Mouse (Mus musculus) bone marrow, adult 2 months (tissue): ENCODE results near the gene Tm2d3. TPM values are rescaled to one million over a fixed set of nuclear protein-coding genes. Genes with fewer than 3 reads are reported as not detected.

Experiments
- H3K27ac ChIP-seq: fragments of 200-500 bp; 2 replicates; pipeline ENCODE4 v1.5.1; 2012; ENCODE audit warnings: low read depth, mild to moderate bottlenecking, control low read depth, inconsistent platforms, low read length; ENCODE audit not compliant: control insufficient read depth, poor library complexity, insufficient read depth
- H3K4me1 ChIP-seq: fragments of 200-500 bp; 2 replicates; pipeline ENCODE4 v1.6.1; 2011; ENCODE audit warnings: low read length; ENCODE audit not compliant: control insufficient read depth, insufficient read depth
- H3K4me3 ChIP-seq: fragments of 200-500 bp; replicated peaks from 2 replicates; pipeline ENCODE3; 2011; ENCODE audit warnings: mild to moderate bottlenecking, low read depth, low read length, control low read depth; ENCODE audit not compliant: control insufficient read depth
- CTCF ChIP-seq: fragments of 200-500 bp; IDR thresholded peaks from 2 replicates; pipeline ENCODE4 v1.5.1; 2011; ENCODE audit warnings: low read length, control low read depth; ENCODE audit not compliant: control insufficient read depth, insufficient read depth
- POLR2A ChIP-seq: fragments of 200-500 bp; IDR thresholded peaks from 2 replicates; pipeline ENCODE4 v1.6.1; 2011; ENCODE audit warnings: low read depth, mild to moderate bottlenecking, control low read depth, low read length, borderline replicate concordance; ENCODE audit not compliant: control insufficient read depth
- WGBS: fragments of 180-500 bp; shearing (Covaris S2); methylation state at CpG from one replicate; pipeline ENCODE4 v1.1.7; 2018; 5-methylcytosine and 5-hydroxymethylcytosine counted together
- polyA plus RNA-seq: library from polyadenylated mRNA; stranded (reverse); fragments of >200 nt; gene quantifications from 2 replicates; pipeline ENCODE4 v1.2.4, GENCODE M21; 2011; ENCODE audit warnings: low replicate concordance; ENCODE audit not compliant: missing spikeins, insufficient read depth, insufficient read length

Tm2d3 gene
- polyA plus RNA-seq, 1 experiment, result 57.9 TPM

DNA sequence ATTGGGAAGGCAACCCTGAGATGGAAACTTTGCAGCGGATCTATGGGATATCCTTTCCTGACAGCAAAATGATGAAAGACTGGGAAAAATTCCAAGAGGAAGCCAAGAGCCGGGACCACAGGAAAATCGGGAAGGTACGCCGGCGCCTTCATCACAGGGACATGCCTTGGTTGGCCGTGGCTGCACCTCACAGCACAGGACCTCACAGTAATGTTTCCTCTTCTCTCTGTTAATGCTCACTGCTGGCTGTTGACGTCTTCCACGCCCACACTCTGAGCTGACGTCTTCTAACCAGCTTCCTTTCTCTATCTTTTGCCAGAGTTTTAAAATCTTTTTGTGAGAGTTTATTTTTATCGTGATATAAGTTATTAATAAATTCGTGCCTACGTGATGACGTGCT is 27.1 kb upstream of the Tm2d3 start:
- Histone ChIP-seq H3K27ac (no peak overlapping the region), H3K4me3 (no peak overlapping the region), H3K4me1 (no peaks in the 10 kb centered on the region)
- TF ChIP-seq POLR2A (no peak), CTCF (no peak)
- 87% methylated on average over 14 of the region's 14 CpGs for WGBS

DNA sequence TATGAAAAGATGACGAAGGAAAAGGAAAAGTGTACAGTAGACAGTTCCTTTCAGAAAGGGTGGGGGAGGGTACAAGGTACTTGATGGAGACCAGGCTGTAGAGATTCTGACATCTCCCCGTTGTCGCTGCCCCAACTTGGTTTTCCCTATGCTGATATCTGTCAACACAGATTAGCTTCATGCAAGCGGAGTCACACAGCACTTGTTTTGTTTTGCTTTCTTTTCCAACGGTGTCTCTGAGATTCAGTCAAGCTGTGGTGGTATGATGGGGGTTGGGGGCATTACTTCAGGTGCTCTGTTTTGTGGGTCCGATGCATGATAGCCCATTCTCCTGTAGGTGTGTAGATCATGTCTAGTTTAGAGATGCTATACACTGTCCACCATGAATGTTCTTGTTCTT is 23.5 kb upstream of the Tm2d3 start:
- Histone ChIP-seq H3K4me3 (no peak overlapping the region), H3K27ac (no peak overlapping the region), H3K4me1 (no peaks in the 10 kb centered on the region)
- 90% methylated on average over 6 of the region's 6 CpGs for WGBS
- TF ChIP-seq POLR2A (no peak), CTCF (no peak)

DNA sequence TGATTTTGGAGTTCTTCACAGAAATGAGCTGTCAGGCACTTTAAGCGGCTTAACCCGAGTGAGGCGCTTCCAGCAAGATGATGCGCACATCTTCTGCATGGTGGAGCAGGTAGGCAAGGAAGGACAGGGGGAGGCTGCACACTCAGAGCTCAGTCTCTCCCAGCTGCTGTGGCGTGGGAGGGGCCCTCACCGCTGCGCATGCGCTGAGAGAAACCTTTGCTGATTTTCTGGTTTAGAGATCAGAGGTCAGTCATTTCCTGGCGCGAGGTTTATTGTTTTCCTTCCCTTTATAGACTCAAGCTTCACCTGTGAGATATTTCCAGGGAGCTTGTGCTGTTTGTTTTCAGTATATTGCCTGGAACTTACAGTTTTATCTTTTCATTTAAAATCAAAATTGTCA is 12.9 kb upstream of the Tm2d3 start:
- WGBS, result 91% methylated on average over 10 of the region's 10 CpGs
- no peak for TF ChIP-seq CTCF
- no peak overlapping the region for H3K27ac ChIP-seq
- H3K4me1 ChIP-seq, result no peaks in the 10 kb centered on the region
- no peak overlapping the region for H3K4me3 ChIP-seq

DNA sequence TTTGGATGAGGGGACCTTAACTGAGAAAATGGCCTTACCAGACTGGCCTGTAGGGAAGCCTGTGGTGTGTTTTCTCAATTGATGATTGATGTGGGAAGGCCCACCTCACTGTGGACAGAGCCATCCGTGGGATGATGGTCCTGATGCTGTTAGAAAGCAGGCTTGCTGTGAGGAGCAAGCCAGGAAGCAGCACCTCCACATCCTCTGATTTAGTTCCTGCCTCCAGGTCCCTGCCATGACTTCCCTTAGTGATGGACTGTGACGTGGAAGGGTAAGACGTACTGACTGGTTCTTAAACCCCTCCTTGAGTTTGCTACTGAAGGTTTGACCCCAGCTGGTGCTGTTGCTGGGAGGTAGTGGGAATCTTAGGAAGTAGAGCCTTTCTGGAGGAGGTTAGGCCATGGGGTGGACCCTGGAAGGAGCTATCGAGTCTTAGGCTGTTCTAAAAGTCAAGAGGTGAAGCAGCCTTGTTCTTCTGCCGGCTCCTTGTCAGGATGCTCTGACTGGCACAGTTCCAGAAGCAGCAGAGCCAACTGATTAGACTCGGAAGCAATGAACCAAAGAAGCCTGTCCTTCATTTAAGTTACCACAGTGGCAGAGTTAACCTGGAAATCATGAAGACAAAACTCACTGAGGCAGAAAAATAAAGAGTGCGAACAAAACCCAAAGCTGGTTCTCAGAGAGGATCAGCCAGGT is 11.9 kb upstream of the Tm2d3 start:
- WGBS, result 83% methylated on average over 7 of the region's 7 CpGs
- H3K4me1 ChIP-seq, result no peaks in the 10 kb centered on the region

DNA sequence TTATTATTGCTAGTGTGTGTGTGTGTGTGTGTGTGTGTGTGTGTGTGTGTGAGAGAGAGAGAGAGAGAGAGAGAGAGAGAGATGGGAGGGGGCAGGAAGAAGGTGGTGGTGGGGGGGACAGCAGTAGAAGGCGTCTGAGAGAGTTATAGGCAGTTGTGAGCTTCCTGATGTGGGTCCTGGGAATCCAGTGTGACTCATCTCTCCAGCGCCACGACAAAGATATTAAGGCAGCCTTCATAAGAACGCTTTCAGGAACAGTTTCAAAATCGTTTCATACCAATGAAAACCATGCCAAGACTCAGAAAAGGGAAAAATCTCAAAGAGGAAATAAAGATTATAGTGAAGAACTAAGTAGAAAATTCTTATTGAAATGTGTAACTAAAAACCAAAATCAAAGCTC is 9.8 kb upstream of the Tm2d3 start:
- Histone ChIP-seq H3K4me3 (no peak overlapping the region), H3K27ac (no peak overlapping the region), H3K4me1 (no peaks in the 10 kb centered on the region)
- TF ChIP-seq POLR2A, result no peak
- WGBS, result 64% methylated on average over 5 of the region's 5 CpGs

More for the DNA sequence above, 11.9 kb upstream of the Tm2d3 start:
- Histone ChIP-seq H3K27ac (no peak overlapping the region), H3K4me3 (no peak overlapping the region)
- TF ChIP-seq POLR2A (no peak), CTCF (no peak)

DNA sequence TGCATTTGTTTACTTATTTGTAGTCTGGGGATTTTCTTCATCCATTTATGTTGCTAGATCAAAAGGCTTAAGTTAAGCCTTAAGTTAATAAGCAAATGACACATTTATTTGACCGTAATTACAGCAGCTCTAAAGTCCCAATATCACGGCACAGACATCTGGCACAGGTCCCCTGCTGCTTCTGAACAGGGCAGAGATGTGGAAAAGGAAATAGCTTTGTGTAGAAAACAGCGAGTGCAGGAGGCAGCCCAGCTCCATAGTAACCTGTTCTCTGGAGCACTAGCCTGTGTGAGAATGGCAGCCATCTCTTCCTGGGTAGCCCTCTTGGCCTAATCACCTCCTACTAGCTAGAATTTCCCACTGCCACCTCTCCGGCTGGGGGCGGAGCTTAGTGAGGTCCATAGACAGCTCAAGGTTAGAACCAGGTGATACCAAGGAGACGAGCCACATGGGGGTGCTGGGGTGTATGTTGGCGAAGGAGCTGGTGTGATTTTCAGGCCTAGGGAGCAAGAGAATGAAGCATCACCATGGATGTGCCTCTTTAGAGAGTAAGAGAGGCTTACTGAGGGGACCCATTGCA is 6.6 kb upstream of the Tm2d3 start:
- TF ChIP-seq POLR2A, result no peak
- no peak for TF ChIP-seq CTCF
- H3K4me3 ChIP-seq, result no peak overlapping the region
- H3K27ac ChIP-seq, result no peak overlapping the region
- WGBS, result 85% methylated on average over 7 of the region's 7 CpGs
- H3K4me1 ChIP-seq, result no peaks in the 10 kb centered on the region

DNA sequence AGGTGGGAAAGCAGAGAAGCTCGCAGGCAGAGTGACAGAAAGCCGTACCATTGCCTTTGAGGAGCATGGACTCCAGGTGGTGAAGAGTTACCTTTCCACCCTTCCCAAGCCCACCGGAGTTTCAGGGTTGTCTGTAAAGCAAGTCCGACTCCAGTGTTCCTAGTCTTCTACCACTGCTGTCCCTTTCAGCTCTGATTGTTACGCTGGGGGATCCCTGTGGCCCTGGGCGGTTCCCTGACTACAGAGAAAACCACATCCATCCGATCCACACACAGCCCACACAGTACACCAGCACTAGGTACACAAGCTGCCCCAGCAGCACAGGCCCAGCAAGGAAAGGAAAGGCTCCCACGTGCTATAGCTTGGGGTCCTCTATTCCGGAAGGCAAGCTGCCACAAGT is 4.3 kb upstream of the Tm2d3 start:
- no peak overlapping the region for H3K27ac ChIP-seq
- H3K4me1 ChIP-seq, result no peaks in the 10 kb centered on the region
- no peak overlapping the region for H3K4me3 ChIP-seq
- no peak for TF ChIP-seq CTCF
- TF ChIP-seq POLR2A, result no peak
- 92% methylated on average over 9 of the region's 9 CpGs for WGBS

DNA sequence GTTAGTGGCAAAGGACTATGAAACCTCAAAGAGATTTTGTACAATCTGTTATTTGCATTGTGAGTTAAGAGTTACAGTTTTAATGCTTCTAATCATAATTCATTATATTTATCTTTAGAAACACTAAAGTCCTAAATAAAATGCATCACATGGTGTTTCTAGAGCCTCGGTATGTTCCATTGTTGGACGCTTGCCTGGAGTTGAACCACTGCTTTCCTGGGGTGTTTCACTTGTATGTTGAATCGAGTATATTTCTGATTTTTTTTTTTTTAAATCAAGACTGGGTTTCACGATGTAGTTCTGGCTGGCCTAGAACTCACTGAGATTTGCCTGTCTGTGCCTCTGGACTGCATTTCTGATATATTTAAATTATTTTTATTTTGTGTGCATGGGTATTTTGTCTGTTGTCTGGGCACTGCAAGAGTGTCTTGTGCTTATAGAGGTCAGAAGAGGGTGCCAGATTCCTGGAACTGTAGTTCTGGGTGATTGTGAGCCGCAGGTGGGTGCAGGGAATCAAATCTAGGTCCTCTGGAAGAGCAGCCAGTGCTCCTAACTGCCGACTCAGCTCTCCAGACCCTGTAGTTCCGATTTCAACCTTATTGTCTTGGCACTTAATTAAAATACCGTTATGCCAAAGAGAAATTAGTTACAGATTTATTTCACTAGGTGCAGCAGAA is 1.1 kb downstream of the Tm2d3 start:
- H3K27ac ChIP-seq, result no peak overlapping the region
- WGBS, result 84% methylated on average over 8 of the region's 8 CpGs
- no peak for TF ChIP-seq CTCF
- TF ChIP-seq POLR2A, result no peak
- H3K4me1 ChIP-seq, result no peaks in the 10 kb centered on the region
- H3K4me3 ChIP-seq, result no peak overlapping the region
